Comparison of ENCODE assay signal across 2 mouse cellular contexts in genomic region chr10:80911891-80912290, GRCm38 (mm10).
TF ChIP-seq lines count a peak whose summit lies in the region.

No protein-coding gene starts in this region.

TF ChIP-seq in CH12.LX, 34 proteins besides CTCF, POLR2A, EP300 and RAD21:
- TF ChIP-seq SMC3 (IDR thresholded peaks at IDR 0.05; ENCODE audit: low read depth, low read length) (no peak), ZKSCAN1 (IDR thresholded peaks at IDR 0.05; ENCODE audit: borderline replicate concordance, low read depth, low read length) (peak; percentile 70), ELF1 (IDR thresholded peaks at IDR 0.05; ENCODE audit: low read depth, low read length) (no peak), IRF4 (IDR thresholded peaks at IDR 0.05; ENCODE audit: low read depth, low read length) (no peak)

TF ChIP-seq in MEL, 35 proteins besides CTCF, POLR2A, EP300 and RAD21:
- TF ChIP-seq KAT2A (conservative IDR thresholded peaks at IDR 0.05; ENCODE audit: low read depth, low read length) = no peak
- TF ChIP-seq USF1 (IDR thresholded peaks at IDR 0.05; ENCODE audit: low read depth, low read length) = no peak
- no peak for TF ChIP-seq ZMIZ1 (IDR thresholded peaks at IDR 0.05; ENCODE audit: low read depth, low read length)
- TF ChIP-seq RCOR1 (IDR thresholded peaks at IDR 0.05; ENCODE audit: low read depth, low read length) = no peak
- peak; percentile 92 for TF ChIP-seq ZKSCAN1 (IDR thresholded peaks at IDR 0.05; ENCODE audit: low read depth, low read length)
- TF ChIP-seq ETS1 (IDR thresholded peaks at IDR 0.05; ENCODE audit: low read depth, low read length) = no peak
- TF ChIP-seq MEF2A (IDR thresholded peaks at IDR 0.05; ENCODE audit: extremely low read depth, insufficient replicate concordance, low read depth, low read length, poor library complexity, severe bottlenecking) = no peak
- no peak for TF ChIP-seq MAFK (IDR thresholded peaks at IDR 0.05; ENCODE audit: borderline replicate concordance, low read depth, low read length)
